Mouse (Mus musculus): Measurements from ENCODE around the gene Nceh1.

The Nceh1 gene

DNA sequence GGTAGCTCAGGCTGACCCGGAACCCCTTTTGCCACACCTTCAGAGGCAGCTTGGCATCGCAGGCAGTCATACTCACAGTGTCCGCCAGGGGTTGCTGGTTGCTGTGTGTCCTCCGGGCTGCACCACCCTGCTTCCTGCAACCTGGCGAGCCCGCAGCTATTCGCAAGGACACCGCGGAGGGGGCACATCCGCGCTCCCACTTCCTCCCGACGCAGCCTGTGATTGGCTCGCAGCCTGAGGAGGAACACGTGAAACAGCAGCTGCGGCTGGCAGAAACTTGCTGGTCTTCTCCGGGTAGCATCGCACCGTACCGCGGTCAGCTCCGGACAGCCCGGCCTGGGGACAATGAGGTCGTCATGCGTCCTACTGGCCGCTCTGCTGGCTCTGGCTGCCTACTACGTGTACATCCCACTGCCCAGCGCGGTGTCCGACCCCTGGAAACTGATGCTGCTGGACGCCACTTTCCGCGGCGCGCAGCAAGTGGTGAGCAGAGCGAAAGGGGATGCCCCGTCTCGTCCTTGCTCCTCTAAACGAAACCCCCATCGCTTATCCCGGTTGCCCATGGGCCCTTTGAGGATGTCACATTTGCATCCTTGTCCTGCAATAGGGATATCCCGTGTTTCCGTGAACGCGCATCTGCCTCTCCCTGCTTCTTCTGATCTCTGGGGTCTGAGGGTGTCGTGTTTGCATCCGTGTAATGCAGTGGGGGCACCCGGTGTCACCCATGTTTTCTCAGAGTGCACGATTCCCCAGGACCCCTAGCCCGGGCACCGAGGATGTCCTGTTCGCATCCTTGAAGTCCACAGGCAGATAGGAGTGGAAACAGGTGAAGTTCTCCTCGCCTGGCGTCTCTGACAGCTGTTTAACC, at the start of gene Nceh1:
Gene Nceh1, plus strand, starts transcription at position 233 of the 868 bp plus-strand sequence.
- in situ Hi-C loops (cut with MboI, MseI) = loop anchor here (25.0 kb wide), 1 partner anchor 1079 kb away; the partner anchor contains the start of gene Tnik

DNA sequence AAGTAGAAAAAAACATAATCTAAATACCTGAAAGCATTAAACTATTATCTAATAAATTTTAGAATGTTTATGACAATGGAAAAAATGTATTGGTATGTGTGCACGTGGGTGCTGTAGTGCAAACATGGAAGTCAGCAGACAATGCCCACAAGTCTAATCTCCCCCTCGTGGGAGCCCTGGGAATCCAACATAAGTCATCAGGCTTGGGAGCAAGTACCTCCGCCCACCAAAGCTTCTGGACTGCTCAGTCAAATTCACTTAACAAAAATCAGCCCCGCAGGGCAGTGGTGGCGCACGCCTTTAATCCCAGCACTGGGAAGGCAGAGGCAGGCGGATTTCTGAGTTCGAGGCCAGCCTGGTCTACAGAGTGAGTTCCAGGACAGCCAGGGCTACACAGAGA, 42.7 kb upstream of the Nceh1 start:
- in situ Hi-C loops (cut with MboI, MseI) = no loop called here

DNA sequence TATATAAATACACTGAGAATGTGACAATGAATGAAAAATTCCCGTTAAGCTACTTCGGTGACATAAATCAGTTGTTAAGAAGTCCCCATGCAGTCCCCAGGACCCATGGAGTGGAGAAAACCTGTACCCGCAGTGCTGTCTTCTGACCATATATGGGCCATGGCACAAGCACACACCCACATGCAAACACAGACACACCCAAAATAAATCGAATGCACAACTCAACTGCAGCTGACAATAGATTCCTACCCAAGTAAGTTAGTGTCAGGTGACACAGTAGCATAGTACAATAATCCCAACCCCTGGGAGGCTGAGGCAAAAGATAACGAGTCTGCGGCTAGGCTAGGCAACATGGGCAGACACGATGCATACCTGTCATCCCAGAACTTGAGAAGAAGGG, 39.2 kb upstream of the Nceh1 start:
- in situ Hi-C loops (cut with MboI, MseI) = no loop called here

DNA sequence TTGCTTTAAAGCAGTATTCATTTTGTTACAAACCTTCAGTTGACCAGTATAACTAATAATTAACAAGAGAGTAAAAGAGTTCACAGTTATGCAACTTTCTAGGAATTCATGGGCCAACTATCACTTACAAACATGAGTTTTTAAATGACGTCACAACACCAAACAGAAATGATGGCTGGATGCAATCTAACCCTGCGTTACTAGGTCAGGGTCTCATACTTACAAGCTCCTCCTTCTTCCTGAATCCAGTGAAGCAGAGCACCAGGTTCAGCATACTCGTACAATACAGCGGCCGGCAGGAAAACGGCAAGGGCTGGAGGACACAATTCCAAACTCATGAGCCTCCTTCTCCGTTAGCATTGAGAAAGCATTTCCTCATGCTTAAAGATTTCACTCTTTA, 37.0 kb upstream of the Nceh1 start:
- in situ Hi-C loops (cut with MboI, MseI) = no loop called here

DNA sequence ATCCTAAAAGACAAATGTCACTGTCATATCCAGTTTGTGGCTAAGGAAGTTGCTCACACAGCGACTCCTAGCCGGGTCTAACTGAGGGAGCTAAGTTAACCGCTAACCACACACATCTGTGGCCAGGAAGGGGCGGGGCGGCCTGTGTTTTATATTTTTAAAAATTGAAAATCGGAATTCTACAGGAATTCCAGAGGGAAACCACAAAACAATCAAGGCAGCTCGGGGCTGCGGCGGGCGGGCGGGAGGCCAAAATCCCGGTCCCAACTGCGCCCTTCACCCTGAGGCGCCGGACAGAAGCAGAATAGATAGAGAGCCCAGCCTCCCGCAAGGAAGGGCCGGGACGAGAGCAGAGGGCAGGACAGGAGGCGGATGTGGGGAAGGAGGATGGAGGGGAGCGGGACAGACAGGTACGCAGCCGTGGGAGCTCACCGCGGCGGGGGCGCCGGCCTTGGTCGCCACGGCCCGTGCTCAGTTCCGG, 29.5 kb upstream of the Nceh1 start:
- in situ Hi-C loops (cut with MboI, MseI) = loop anchor here (25.0 kb wide), 1 partner anchor 1634 kb away; the partner anchor contains the start of gene Eif5a2

DNA sequence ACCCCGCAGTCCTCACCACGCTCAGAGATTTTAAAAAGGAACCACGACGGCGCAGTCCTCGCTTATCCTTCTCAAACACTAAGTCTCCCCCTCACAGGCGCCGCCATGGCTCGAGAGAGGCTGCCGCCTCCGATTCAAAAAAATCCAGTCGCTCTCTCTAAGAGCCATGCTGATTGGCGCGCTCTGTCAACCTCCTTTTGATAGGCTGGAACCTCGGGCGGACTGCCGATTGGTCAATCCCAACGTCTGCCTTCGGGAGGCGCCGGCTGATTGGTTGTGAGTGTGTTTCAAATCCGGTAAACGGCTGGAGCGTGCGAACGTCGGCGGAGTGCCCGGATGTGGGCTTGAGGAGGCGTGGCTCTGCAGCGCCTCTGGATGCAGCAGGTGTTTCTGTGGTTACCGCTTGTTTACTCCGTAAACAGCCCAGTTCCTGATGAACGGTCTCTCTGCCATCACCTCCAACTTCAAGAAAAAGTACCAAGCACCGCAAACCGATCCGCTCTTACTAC, 29.0 kb upstream of the Nceh1 start, which contains the start of gene Ect2:
Gene Ect2, minus strand, starts transcription at position 178 of the 509 bp plus-strand sequence.
- in situ Hi-C loops (cut with MboI, MseI) = loop anchor here (25.0 kb wide), 1 partner anchor 1634 kb away; the partner anchor contains the start of gene Eif5a2

DNA sequence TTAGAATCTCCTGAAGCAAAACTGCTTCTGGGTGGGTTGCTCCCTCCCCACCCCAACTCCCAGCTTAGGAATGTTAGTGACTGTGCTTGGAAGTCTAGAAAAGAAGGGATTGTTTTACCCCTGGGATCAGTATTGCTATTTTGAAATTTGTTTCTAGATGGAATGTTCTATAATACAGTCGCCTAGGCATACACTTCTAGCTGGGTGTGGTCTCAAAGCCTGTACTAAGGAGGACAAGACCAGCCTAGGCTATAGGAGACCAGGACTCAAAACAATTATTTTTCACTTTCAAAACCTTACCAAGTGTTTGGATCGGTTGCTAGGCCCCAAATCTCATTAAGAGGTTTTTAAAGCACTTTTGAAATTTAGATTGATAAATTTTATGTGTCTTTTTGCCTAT, 28.5 kb upstream of the Nceh1 start:
- in situ Hi-C loops (cut with MboI, MseI) = loop anchor here (25.0 kb wide), 1 partner anchor 1633 kb away; the partner anchor contains the start of gene Eif5a2

DNA sequence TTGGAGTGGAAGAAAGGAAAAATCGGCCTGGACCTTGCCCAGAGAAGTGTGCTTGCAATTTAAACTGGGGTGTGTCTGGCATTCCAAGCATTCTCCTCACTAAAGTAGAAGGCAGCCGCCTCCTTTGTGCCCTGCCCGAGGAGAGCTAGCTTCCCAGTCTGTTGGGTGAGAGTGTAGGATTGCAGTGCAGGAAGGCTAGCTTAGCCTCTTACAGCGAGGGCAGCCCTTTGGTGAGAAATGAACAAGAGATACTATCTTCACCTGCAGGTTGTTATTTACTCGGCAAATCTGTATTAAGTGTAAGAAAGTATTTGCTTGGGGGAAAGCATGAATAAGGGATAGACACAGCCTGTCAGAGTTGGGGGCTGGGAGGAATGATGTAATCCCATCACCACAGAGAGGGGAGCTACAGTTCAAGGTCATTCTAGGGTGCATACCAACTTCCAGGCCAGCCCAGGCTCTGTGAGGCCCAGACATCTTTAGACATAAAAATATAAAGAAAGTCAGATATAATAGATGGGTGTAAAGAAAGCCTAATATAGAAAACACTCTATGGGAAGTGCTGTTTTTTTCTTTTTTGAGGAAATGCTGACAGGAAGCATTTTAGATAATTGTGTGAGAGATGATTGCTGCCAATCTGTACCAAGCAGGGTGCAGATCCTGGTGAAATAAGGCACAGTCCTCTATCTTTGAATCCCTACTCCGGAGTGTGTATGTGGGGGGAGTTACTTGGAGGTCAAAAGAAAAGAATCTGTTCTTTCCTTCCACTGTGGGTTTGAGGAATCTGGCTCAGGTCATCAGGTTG, 27.5 kb upstream of the Nceh1 start:
- in situ Hi-C loops (cut with MboI, MseI) = loop anchor here (25.0 kb wide), 1 partner anchor 1632 kb away; the partner anchor contains the start of gene Eif5a2

DNA sequence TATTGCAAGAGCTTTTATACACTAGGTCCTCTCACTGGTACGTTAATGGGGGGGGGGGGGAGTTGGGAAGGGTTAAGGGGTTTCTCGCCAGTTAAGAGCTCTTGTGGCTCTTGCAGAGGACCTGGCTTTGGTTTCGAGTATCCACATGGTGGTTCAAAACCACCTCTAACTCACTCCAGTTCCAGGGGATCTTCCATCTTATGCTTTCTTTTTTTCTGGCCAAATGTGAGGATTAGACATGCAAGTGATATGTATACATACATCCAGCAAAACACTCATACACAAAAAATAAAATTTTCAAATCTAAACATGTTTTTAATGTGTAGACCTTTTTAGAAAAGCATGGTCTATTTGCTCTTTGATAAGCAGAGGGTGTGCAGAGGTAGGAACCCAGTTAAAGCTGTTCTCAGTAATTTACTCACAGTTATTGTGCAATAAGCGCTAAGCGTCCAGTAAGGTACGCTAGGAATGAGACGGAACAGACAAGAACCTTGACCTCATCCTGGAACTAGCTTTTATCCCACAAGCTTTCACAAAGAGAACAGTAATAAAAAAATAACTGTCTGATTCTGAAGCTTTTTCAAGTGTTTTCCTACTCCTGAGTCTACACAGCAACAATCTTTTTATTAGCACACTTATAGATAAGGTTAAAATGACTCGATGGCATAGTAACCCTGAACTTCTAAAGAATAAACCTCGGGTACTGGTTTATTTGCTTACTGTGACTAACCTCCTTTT, 26.7 kb upstream of the Nceh1 start:
- in situ Hi-C loops (cut with MboI, MseI) = loop anchor here (25.0 kb wide), 1 partner anchor 1631 kb away; the partner anchor contains the start of gene Eif5a2

DNA sequence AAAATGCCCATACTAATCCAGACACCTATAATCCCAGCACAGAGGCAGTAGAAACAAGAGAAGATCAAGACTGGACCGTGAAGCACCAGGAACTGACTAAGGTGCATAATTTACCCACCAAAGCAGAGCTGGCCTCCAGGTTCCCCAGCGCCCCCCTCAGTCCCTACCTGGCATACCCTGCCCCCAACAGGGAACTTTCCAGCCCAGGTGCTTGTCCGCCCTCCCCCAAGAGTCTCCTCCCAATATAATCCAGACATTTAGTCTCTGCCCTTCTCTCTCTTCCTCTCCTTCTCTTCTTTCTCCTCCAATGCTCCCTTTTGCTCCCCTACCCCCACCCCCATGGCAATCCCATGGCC, 26.2 kb upstream of the Nceh1 start:
- in situ Hi-C loops (cut with MboI, MseI) = loop anchor here (25.0 kb wide), 1 partner anchor 1631 kb away; the partner anchor contains the start of gene Eif5a2

DNA sequence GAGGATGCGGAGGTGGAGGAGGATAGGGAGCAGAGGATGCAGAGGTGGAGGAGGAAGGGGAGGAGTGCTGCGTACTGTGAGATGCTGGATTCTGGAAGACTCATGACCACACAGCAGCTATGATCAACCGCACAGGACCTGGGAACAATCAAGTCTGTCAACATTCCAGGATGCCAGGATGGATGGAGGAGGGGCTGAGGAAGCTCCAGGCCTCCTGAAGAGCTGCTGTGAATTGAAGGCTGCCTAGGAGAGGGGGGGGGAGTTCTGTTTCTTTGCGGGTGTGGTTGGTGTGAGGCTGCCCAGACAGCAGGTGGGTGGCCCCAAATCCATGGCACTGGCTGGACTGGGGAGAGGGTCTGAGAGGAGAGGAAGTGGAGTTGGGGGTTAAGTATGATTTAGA, 23.9 kb upstream of the Nceh1 start:
- in situ Hi-C loops (cut with MboI, MseI) = loop anchor here (25.0 kb wide), 1 partner anchor 1628 kb away; the partner anchor contains the start of gene Eif5a2

DNA sequence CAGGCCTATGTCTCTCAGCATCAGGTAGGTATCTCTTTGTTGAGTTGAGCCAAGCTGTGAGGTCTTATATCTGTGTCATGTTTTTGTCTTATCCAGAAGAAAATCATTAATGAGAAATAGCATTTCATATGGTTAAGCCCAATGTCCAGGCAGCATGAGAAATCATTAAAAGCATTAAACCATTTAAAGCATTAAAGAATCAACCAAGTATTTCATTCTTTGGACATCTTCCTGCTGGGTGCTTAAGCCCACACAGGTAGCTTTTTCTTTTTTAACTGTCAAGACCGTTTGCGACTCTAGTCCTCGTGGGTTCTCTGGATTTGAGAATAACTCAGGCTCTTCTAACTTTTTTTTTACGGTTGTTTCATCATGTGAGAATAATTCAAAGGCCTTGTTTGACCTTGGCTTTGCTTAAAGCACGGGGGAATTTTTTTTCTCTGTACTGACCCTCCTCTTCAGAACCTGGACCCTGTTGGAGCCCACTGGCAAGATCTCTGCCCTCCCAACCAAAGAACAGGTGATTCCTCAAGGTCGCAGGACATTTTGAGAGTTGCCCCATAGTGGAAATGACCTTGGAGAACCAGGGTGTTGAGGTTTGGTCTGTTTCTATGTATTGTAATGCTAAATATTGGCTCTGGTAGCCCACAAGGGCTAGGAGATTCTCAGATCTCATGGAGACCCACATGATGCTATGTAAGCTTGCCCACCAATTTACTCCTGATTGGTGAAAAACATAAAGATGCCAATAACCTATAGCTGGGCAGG, 20.9 kb upstream of the Nceh1 start:
- in situ Hi-C loops (cut with MboI, MseI) = loop anchor here (25.0 kb wide), 1 partner anchor 1625 kb away; the partner anchor contains the start of gene Eif5a2

DNA sequence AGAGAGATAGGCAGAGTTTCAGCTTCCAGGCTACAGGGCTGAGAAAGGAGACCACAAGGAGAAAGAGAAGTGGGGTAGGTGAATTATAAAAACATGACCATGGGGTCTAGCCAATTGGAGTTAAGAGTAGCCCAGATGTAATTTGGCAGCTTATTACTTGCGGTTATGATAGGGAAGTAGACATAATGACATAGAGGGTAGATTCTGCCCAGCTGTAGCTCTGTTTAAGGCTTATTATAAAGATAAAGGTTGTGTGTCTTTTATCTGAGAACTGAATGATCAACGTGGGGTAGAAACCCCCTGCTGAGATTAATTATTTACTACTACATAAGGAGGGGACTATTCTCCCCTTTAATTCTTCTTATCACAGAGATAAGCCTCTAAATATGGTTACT, 20.4 kb upstream of the Nceh1 start:
- in situ Hi-C loops (cut with MboI, MseI) = loop anchor here (25.0 kb wide), 1 partner anchor 1625 kb away; the partner anchor contains the start of gene Eif5a2

DNA sequence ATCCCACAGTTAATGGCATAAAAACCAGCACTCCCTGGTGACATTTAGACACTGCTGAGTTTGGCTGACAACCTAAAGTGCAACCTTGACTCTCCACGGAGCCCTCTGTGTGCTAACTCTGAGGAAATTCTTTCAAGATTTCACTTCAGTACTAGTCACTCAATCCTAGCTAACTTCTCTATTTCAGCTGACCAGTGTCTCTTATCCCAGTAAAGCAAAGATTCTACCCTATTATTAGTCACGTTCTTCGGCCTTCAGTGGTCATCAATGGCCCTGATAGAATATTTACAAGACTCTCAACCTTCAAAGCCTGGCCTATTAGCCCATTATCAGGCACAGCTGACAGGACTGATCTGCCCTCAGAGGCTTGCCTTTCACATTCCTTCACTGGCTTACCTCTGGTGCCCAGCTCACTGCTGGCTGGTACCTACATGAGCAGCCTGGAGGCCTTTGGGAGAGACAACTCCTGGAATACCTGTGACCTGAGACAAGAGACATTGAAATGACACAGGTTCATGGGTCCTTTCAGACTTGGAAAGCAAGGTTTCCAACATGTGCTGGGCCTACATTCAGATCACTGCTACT, 17.2 kb upstream of the Nceh1 start:
- in situ Hi-C loops (cut with MboI, MseI) = loop anchor here (25.0 kb wide), 1 partner anchor 1622 kb away; the partner anchor contains the start of gene Eif5a2

DNA sequence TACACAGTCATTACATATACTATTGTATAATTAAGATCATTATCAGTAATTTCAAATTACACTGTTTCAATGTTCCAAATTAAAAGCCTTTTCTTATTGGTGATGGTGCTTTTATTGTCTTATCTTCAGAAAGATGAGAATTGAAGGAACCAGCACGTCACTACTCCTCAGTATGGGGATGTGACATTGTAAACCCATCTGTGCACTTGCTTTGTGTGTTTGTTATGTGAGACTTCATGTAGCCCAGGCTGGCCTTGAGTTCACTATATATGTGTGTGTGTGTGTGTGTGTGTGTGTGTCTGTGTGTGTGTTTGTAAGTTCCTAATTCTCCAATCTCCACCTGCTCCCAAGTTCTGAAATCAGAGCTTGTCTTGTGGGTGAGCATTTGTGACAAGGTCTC, 12.5 kb upstream of the Nceh1 start:
- in situ Hi-C loops (cut with MboI, MseI) = loop anchor here (25.0 kb wide), 1 partner anchor 1617 kb away; the partner anchor contains the start of gene Eif5a2

DNA sequence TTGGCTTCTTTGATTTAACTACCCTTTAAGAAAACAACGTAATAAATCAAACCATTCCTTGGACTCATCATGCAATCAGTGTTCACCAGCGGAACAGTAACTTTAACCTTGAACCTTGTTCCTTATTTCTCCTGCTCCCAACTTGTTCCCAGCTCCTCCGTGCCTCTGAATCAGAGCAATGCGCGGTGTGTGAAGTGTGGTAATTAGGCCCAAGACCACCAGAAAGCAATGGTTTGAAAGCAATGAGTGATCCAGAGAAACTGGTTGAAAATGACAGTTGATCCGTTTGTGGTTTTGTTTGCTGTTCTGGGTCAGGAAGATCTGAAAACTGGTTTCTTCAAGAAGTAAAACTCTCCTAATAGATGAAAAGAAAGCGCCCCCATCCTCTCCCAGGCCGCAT, 3.1 kb upstream of the Nceh1 start:
- in situ Hi-C loops (cut with MboI, MseI) = loop anchor here (25.0 kb wide), 1 partner anchor 1083 kb away; the partner anchor contains the start of gene Tnik

DNA sequence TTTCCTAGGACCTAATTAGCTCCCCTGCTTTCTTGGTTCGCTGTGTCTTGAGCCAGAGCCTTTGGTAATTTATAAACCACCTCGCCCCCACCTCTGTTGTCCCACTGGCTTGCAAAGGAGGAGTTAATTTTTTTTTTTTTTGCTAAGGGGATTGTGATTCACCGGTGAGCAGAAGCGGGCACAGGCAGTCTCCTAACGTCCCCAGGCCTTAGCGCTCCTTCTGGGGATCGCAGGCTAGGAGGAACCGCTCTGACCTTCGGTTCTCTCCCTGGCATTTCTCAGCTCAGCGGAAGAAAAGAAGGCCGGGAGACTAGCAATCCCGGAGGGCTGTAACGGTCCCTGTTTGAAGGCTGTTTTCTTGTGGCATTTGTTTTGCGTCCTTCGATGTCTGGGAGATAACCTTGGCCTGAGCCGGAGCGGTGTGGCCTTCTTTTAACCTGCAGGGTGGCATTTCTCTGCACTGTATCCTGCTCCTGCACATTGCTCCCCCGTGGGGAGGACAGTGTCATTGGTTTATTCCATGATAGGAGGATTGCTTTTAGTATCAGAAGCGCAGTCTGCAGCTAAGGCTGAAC, 923 bp downstream of the Nceh1 start:
- in situ Hi-C loops (cut with MboI, MseI) = loop anchor here (25.0 kb wide), 1 partner anchor 1079 kb away; the partner anchor contains the start of gene Tnik

DNA sequence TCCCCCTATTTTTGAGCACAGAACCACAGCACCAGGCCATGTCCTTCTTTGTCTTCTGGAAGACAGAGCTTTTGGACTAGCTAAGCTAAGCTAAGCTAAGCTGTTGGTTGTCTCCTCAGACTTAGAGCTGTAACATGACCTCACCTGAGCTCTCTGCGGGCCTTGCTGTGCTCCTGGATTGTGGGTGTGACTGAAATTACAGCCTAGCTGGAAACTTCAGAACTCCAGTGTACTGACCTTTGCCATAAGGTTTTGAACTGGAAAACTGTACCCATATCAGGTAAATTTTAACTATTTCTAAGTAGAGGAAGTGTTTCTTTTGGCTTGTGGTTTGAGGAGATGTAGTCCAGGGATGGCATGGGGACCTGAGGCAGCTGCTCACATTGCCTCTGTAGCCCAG, 5.6 kb downstream of the Nceh1 start:
- in situ Hi-C loops (cut with MboI, MseI) = loop anchor here (25.0 kb wide), 1 partner anchor 1074 kb away; the partner anchor contains the start of gene Tnik

Data from T-helper 2 cell (primary cell).